Mouse (Mus musculus): ENCODE measurements around the gene Rnase11. TPM values are rescaled to one million over a fixed set of nuclear protein-coding genes. Genes with fewer than 3 reads are reported as not detected.

The Rnase11 gene
- not detected in 2 replicates for polyA plus RNA-seq (2012; rRNA removed)

DNA sequence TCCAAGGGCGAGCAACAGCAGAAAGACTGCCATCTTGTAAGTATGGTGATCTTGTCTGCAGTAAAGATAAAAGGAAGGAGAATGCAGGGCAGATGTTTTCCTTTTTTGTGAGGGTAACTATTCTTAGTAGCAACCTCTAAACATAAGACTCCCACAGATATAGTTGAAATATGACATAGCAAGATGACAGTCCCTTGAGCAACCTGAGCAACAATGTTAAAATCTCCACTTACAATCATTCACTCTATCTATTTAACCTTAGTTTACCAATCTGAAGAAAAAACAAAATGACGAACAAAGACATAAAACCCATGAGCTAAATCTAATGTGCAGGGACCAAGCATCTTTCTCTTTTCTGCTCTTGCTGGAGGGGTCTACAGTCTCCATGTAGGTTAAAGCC is at the start of gene Rnase11:
Rnase11 (minus strand) TSS at position 101 of the 400 bp plus-strand sequence.

DNA sequence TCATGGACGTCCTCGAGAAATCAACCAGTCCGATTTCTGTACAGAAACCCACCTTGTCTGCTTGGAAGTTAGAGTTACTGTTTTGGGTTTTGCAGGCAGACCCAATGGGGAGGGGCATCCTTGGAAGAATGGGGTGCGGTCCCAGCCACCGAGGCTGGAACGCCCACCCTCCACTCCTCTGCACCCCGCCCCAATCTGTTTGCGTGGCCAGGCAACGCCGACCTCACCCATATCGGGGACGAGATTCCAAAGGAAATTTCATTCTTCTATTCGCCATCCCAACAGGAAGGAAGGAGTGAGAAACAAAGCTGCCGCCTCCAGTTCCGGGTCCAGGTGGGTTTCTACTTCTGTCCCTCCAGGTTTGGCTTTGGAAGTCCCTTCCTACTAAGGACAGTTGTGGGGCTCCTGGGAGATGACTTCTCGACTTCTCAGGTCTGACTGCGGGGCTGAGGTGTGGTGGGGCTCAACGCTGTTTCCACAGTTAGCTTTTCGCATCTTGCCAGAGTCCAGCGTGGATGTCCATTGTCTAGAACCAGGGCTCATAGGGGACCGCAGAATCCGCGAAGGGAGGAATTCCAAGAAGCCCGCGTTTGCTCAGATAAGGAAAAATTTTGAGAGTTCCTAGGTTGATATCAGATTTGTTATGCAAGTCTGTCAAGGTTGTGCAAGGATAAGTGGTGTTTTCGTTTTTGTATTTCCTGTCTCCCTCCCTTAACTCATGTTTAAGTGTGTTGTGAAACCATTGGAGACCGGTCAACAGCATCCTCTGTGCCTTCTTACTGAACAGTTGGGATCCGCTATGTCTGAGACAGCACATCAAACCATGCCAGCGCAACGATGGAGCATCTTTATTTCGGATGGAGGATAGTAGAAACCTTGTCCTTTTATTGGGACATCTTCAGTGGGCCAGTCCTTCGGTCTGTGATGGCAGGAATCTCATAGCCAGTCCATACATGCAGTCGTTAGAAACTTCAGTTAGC is 41.2 kb upstream of the Rnase11 start, which contains the start of the genes Rnase4 and Ang:
Rnase4 (plus strand) TSS at position 157 of the 980 bp plus-strand sequence.
Ang (plus strand) TSS at position 230 of the 980 bp plus-strand sequence.

DNA sequence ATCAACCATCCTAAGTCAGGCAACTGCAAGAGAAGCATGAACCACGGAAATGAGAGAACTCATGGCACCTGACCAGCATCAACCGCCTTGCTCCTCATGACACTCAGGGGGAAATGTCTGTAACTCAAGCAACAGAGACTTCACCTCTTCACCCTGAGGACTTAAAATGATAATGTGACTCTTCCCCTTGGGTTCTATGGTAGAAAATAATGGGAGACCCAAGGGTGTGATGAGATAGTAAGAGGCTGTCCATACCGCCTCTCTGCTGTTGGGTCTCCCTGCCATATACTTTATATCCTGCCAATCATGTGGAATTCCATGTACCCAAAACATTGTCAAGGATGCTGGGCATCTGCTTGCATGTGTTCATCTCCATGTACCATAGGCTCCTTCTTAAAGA is 24.4 kb upstream of the Rnase11 start, which contains the start of gene Olfr750:
Olfr750 (minus strand) TSS at position 101 of the 400 bp plus-strand sequence.

DNA sequence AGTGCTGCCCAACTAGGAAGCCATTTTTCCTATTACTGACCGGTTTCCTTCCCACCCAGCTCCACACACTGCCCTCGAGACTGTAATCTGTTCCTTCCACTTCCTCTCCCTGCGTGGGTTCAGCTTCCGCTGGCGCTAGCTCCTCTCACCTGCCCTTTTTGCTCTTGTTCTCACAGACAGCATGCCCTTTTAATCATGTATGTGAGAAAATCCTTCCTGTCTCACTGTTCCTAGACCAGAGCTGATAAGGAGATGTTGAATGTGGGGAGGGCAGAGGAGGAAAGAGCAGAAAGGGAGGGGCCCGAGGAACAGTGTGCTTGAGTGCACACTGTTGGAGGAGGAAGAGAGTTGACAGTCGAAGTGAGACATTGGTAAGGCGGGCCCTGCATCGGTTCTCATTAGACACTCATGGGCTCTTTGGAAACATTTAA is 7.5 kb upstream of the Rnase11 start, which contains the start of gene Rnase12:
Rnase12 (minus strand) TSS at position 261 of the 431 bp plus-strand sequence.

DNA sequence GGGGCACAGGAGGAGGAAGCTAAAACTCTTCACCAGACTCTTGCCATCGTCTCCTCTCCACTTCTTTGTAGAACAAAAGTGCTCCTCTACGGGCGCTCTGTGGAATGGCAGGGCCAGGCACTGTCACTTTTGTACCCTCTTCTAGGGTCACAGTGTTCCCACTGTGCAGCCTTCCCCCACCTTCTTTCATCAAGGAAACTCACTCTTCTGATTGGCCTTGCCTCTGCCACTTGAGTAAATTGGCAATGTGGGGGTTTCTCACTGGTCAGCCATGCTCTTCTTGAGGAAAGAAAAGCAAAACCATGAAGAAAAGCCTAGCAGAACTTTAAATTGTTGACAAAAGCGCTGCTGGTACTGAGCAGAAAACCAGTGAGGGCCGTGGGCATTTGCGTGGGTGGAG is 8.2 kb downstream of the Rnase11 start, which contains the start of gene Rnase9:
Rnase9 (minus strand) TSS at position 101 of the 400 bp plus-strand sequence.

DNA sequence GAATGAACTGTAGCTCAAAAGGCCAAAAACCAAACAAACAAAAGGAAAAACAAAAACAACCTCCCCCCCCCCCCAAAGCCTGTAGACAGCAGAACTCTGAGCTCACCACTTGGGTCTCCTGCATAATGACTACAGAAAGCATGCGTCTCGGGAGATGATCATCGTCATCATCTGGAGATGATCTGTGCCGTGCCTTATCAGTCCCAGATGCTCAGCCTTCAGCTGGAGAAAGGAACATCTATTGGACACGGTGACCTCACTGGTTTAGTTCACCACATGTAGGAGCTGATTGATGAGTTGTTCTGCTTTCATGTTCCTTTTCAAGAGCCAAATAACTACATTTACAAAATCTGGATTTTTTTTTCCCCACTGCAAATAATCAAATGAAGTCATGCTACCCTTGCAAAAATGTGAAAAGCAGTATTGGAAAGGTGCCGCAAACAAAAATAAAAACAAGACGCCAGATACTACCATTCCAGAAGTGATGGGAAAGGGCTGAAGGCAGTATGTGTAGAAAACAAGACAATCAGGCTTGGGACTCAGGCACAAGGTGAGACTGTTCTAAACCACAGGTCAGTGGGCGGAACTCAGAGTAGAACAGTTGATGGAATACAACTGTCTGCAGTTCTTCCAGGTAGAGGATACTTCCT is 42.7 kb downstream of the Rnase11 start, which contains the start of gene Rnase10:
Rnase10 (plus strand) TSS at position 600 of the 650 bp plus-strand sequence.

Other genes starting within 250 kb of the Rnase11 start
- 0.04 and 0.08 TPM in 2 replicates for gene Ccnb1ip1, start 242.4 kb downstream of the Rnase11 start, polyA plus RNA-seq (2012; rRNA removed)
- gene Parp2, start 242.3 kb downstream of the Rnase11 start, polyA plus RNA-seq (2012; rRNA removed): 81.9 and 85.9 TPM in 2 replicates
- gene Tep1, start 179.6 kb downstream of the Rnase11 start, polyA plus RNA-seq (2012; rRNA removed): 4.2 and 6.1 TPM in 2 replicates
- gene Klhl33, start 152.7 kb downstream of the Rnase11 start, polyA plus RNA-seq (2012; rRNA removed): 0.79 and 1.2 TPM in 2 replicates
- 122 and 139 TPM in 2 replicates for gene Osgep, start 125.3 kb downstream of the Rnase11 start, polyA plus RNA-seq (2012; rRNA removed)
- gene Apex1, start 125.2 kb downstream of the Rnase11 start, polyA plus RNA-seq (2012; rRNA removed): 167 and 214 TPM in 2 replicates
- 129 and 137 TPM in 2 replicates for gene Pip4p1, start 119.3 kb downstream of the Rnase11 start, polyA plus RNA-seq (2012; rRNA removed)
- gene Pnp, start 119.1 kb downstream of the Rnase11 start, polyA plus RNA-seq (2012; rRNA removed): 22.1 and 24.5 TPM in 2 replicates
- 28.5 and 35.7 TPM in 2 replicates for gene Gm49342, start 105.6 kb downstream of the Rnase11 start, polyA plus RNA-seq (2012; rRNA removed)
- gene Pnp2, start 94.2 kb downstream of the Rnase11 start, polyA plus RNA-seq (2012; rRNA removed): 0.23 and 0.28 TPM in 2 replicates
- gene Rnase10, start 42.4 kb downstream of the Rnase11 start, polyA plus RNA-seq (2012; rRNA removed): 0.04 TPM in 1 of 2 replicates, not detected in the other
- gene Rnase9, start 8.3 kb downstream of the Rnase11 start, polyA plus RNA-seq (2012; rRNA removed): not detected in 2 replicates
- gene Rnase12, start 7.5 kb upstream of the Rnase11 start, polyA plus RNA-seq (2012; rRNA removed): not detected in 2 replicates
- gene Olfr750, start 24.3 kb upstream of the Rnase11 start, polyA plus RNA-seq (2012; rRNA removed): not detected in 2 replicates
- 14.3 and 24.3 TPM in 2 replicates for gene Rnase4, start 40.9 kb upstream of the Rnase11 start, polyA plus RNA-seq (2012; rRNA removed)
- 4.3 and 6.9 TPM in 2 replicates for gene Ang, start 41.0 kb upstream of the Rnase11 start, polyA plus RNA-seq (2012; rRNA removed)
- not detected in 2 replicates for gene Eddm3b, start 64.3 kb upstream of the Rnase11 start, polyA plus RNA-seq (2012; rRNA removed)
- gene Rnase6, start 73.7 kb upstream of the Rnase11 start, polyA plus RNA-seq (2012; rRNA removed): 0.35 and 0.66 TPM in 2 replicates
- 0.25 and 0.31 TPM in 2 replicates for gene Rnase1, start 96.6 kb upstream of the Rnase11 start, polyA plus RNA-seq (2012; rRNA removed)
- not detected in 2 replicates for gene Rnase2b, start 112.1 kb upstream of the Rnase11 start, polyA plus RNA-seq (2012; rRNA removed)
- gene Ang2, start 149.0 kb upstream of the Rnase11 start, polyA plus RNA-seq (2012; rRNA removed): not detected in 2 replicates
- not detected in 2 replicates for gene Ear14, start 153.2 kb upstream of the Rnase11 start, polyA plus RNA-seq (2012; rRNA removed)
- not detected in 2 replicates for gene Rnase2a, start 205.9 kb upstream of the Rnase11 start, polyA plus RNA-seq (2012; rRNA removed)

Measured in central nervous system, embryonic 14 days (tissue).